Mouse (Mus musculus) duodenum, adult 2 months (tissue): ENCODE data around the gene Sesn3. TPM values are rescaled to one million over a fixed set of nuclear protein-coding genes. Genes with fewer than 3 reads are reported as not detected.

Experiments
- polyA plus RNA-seq: library from polyadenylated mRNA; depleted of rRNA; stranded (reverse); fragments of >200 nt; gene quantifications from 2 replicates; pipeline ENCODE4 v1.2.3, GENCODE M21; 2012; ENCODE audit warnings: low replicate concordance; rRNA removed

The Sesn3 gene
- 1.2 and 5.8 TPM in 2 replicates for polyA plus RNA-seq

GRCm38 (mm10) chr9:14274986-14275720, at the start of gene Sesn3:
Gene Sesn3 (plus strand): TSS chr9:14275067.

DNA sequence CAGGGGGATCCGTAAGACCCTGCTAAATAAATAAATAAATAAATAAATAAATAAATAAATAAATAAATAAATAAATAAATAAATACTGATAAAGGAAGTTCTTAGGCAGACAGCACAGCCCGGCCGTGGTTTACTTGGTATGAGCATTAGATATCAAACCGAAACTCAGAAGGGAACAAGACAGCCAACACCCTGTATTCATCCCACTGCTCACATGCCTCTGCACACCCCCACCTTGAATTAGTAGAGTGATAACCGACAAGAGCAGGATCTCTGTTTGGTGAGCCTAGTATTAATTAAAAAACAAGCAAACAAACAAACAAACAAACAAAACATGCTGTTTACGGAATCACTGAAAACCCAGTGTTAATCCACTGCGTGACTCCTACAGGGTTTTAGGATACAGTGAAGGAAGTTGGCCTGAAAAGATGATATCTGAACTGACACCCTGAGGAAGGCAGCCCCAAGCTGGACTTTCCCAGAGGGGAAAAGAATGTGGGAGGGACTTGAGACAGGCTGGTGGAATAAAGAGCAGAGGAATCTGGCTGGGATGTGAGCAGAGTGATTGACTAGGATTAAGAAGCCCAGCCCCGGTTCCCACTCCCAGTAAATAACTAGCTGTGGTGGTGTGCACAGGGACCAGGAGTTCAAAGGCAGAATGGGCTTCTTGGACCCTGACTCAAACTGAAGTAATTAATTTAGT, 106.6 kb downstream of the Sesn3 start, which contains the start of gene Endod1:
Gene Endod1, minus strand, starts transcription at position 155 of the 703 bp plus-strand sequence.

Other genes starting within 250 kb of the Sesn3 start
- 29.6 and 37.1 TPM in 2 replicates for gene Endod1, start 106.4 kb downstream of the Sesn3 start, polyA plus RNA-seq
- 0.05 and 0.11 TPM in 2 replicates for gene Kdm4d, start 225.4 kb downstream of the Sesn3 start, polyA plus RNA-seq
- gene Cwc15, start 225.6 kb downstream of the Sesn3 start, polyA plus RNA-seq: 0.97 and 1.2 TPM in 2 replicates